Comparison of ENCODE assay signal across 8 mouse cellular contexts in the genomic region with DNA sequence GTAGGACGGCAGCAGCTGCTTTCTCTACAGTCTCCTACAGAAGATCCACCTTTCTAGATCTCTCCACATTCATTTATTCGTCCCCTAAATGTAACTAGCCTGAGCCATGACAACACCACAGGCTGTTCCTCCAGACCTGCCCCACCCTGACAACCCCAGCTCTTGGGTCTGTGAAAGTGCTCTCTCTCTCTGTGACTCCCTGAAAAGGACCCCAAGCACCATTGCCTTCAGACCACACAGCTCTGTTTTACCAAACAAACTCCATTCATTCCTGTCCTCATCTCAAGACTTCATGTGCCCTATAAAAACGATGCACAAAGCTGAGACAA. TPM values are rescaled to one million over a fixed set of nuclear protein-coding genes. Genes with fewer than 3 reads are reported as not detected.
A peak's percentile ranks its signal among the peaks of the same experiment; 100 is the strongest.
DNase-seq lines count a peak whose midpoint lies in the region; ATAC-seq lines count a peak whose summit lies in the region.

No protein-coding gene starts in this region.

- H3K4me2 ChIP-seq in kidney, embryonic 14.5 days (replicated peaks; ENCODE audit: low read depth, low read length): peak overlapping the region; percentile 99
- H3K4me2 ChIP-seq in embryonic facial prominence, embryonic 15.5 days (replicated peaks): peak overlapping the region; percentile 100
- H3K4me2 ChIP-seq in intestine, embryonic 16.5 days (ENCODE audit: low read depth, low read length): peak overlapping the region; percentile 98
- peak overlapping the region; percentile 99 for H3K4me2 ChIP-seq in neural tube, embryonic 12.5 days (replicated peaks)

- peak; percentile 54; the same call in 1 of the 2 replicates for ATAC-seq in kidney, embryonic 14.5 days (ENCODE audit: low FRiP score, low TSS enrichment)
- no peak for ATAC-seq in embryonic facial prominence, embryonic 15.5 days (ENCODE audit: insufficient number of reproducible peaks, low FRiP score, low TSS enrichment, low read depth)
- peak; percentile 15 for ATAC-seq in intestine, embryonic 16.5 days
- peak; percentile 34 for ATAC-seq in neural tube, embryonic 12.5 days (ENCODE audit: low FRiP score, low read depth)

- no peak overlapping the region for H3K9ac ChIP-seq in kidney, embryonic 14.5 days (ENCODE audit: low read depth, low read length)
- no peak overlapping the region for H3K9ac ChIP-seq in embryonic facial prominence, embryonic 15.5 days
- H3K9ac ChIP-seq in intestine, embryonic 16.5 days (ENCODE audit: low read depth, low read length): peak overlapping the region; percentile 76
- H3K9ac ChIP-seq in neural tube, embryonic 12.5 days: peak overlapping the region; percentile 41; the same call in 1 of the 2 replicates

- H3K27me3 ChIP-seq in kidney, embryonic 14.5 days (ENCODE audit: control insufficient read depth, insufficient read depth, low read length): peaks cover 22% of the 10 kb centered on the region
- peaks cover 12% of the 10 kb centered on the region for H3K27me3 ChIP-seq in embryonic facial prominence, embryonic 15.5 days
- no peaks in the 10 kb centered on the region for H3K27me3 ChIP-seq in intestine, embryonic 16.5 days (replicated peaks; ENCODE audit: control insufficient read depth, insufficient read depth, low read length)
- H3K27me3 ChIP-seq in neural tube, embryonic 12.5 days (replicated peaks): peaks cover 15% of the 10 kb centered on the region

- H3K9me3 ChIP-seq in kidney, embryonic 14.5 days (ENCODE audit: control insufficient read depth, low read length): no peaks in the 10 kb centered on the region
- no peaks in the 10 kb centered on the region for H3K9me3 ChIP-seq in embryonic facial prominence, embryonic 15.5 days (replicated peaks)
- no peaks in the 10 kb centered on the region for H3K9me3 ChIP-seq in intestine, embryonic 16.5 days (ENCODE audit: control insufficient read depth, low read length)
- no peaks in the 10 kb centered on the region for H3K9me3 ChIP-seq in neural tube, embryonic 12.5 days

- H3K36me3 ChIP-seq in kidney, embryonic 14.5 days (ENCODE audit: control insufficient read depth, insufficient read depth, low read length): no peaks in the 10 kb centered on the region
- no peaks in the 10 kb centered on the region for H3K36me3 ChIP-seq in embryonic facial prominence, embryonic 15.5 days
- H3K36me3 ChIP-seq in intestine, embryonic 16.5 days (ENCODE audit: control insufficient read depth, insufficient read depth, low read length): no peaks in the 10 kb centered on the region
- no peaks in the 10 kb centered on the region for H3K36me3 ChIP-seq in neural tube, embryonic 12.5 days

- H3K4me1 ChIP-seq in kidney, embryonic 14.5 days (ENCODE audit: control insufficient read depth, insufficient read depth, low read length): 0 out of 2 replicates have a peak, but pooled peaks cover 4% of the 10 kb centered on the region
- H3K4me1 ChIP-seq in embryonic facial prominence, embryonic 15.5 days: peaks cover 16% of the 10 kb centered on the region
- peaks cover 9% of the 10 kb centered on the region; the same call in 1 of the 2 replicates for H3K4me1 ChIP-seq in intestine, embryonic 16.5 days (ENCODE audit: control insufficient read depth, insufficient read depth, low read length)
- peaks cover 11% of the 10 kb centered on the region for H3K4me1 ChIP-seq in neural tube, embryonic 12.5 days

- WGBS in kidney, embryonic 14.5 days: 10% methylated on average over 3 of the region's 3 CpGs
- WGBS in embryonic facial prominence, embryonic 15.5 days: 12% methylated on average over 3 of the region's 3 CpGs
- WGBS in intestine, embryonic 16.5 days: 17% methylated on average over 3 of the region's 3 CpGs
- WGBS in neural tube, embryonic 12.5 days: 11% methylated on average over 3 of the region's 3 CpGs

- no peak for DNase-seq in kidney, postnatal 25 days
- DNase-seq in adrenal gland, adult 2 months: no peak
- DNase-seq in right cerebral cortex, postnatal 36 days (ENCODE audit: low spot score in 2 of 2): no peak
- no peak for DNase-seq in c-Kit-positive CD71-positive TER-119-positive erythroid progenitor cells, embryonic 14.5 days (ENCODE audit: low spot score)

- H3K27ac ChIP-seq in kidney, embryonic 14.5 days (ENCODE audit: low read depth, low read length): no peak overlapping the region
- H3K27ac ChIP-seq in embryonic facial prominence, embryonic 15.5 days (replicated peaks): no peak overlapping the region
- no peak overlapping the region for H3K27ac ChIP-seq in intestine, embryonic 16.5 days (ENCODE audit: low read length)
- no peak overlapping the region for H3K27ac ChIP-seq in neural tube, embryonic 12.5 days

- peak overlapping the region; percentile 59 for H3K4me3 ChIP-seq in kidney, embryonic 14.5 days (ENCODE audit: low read length)
- H3K4me3 ChIP-seq in embryonic facial prominence, embryonic 15.5 days (replicated peaks): peak overlapping the region; percentile 59
- peak overlapping the region; percentile 73 for H3K4me3 ChIP-seq in intestine, embryonic 16.5 days (ENCODE audit: low read length)
- peak overlapping the region; percentile 53; the same call in 1 of the 2 replicates for H3K4me3 ChIP-seq in neural tube, embryonic 12.5 days

RNA-seq across cellular contexts. Expression of gene Acvr1c, which starts 0.4 kb away (rescaled TPM):
- polyA plus RNA-seq in kidney, embryonic 14.5 days (2014; fragmentation: Nextera tagmentation; extraction: Ambion mirVana): 0.11 and 0.20 TPM in 2 replicates
- polyA plus RNA-seq in embryonic facial prominence, embryonic 15.5 days (2015; fragmentation: Nextera tagmentation; extraction: Ambion mirVana): 0.31 and 0.35 TPM in 2 replicates
- 3.8 and 5.3 TPM in 2 replicates for polyA plus RNA-seq in intestine, embryonic 16.5 days (2015; fragmentation: Nextera tagmentation; extraction: Ambion mirVana)
- 0.20 TPM in 2 replicates for polyA plus RNA-seq in neural tube, embryonic 12.5 days (2016; fragmentation: Nextera tagmentation; extraction: Ambion mirVana)
- 10 to 100 TPM; 16.6 to 33.5 TPM for total RNA-seq in adrenal gland, adult 2 months (2021)
- 1.3 and 2.5 TPM in 2 replicates for polyA plus RNA-seq in adrenal gland, adult 2 months (2012; rRNA removed)

Comparison
In these comparisons a context has a peak if more than half of its experiments do, and no peak if none do; other contexts are left out.
1. H3K9ac ChIP-seq: peak in intestine, embryonic 16.5 days (single experiment) and neural tube, embryonic 12.5 days (single experiment); none in kidney, embryonic 14.5 days (single experiment) and embryonic facial prominence, embryonic 15.5 days (single experiment).
2. Peak in every context shown above with its lines, with median percentiles within 50 percentile points of each other: H3K4me2 ChIP-seq and H3K4me3 ChIP-seq.